Mouse (Mus musculus) cerebellum, postnatal 4 days (tissue): ENCODE data around the gene Etv2.

ENCODE experiments used
- DNase-seq, 2 experiments: peaks; one replicate each; pipeline ENCODE4 v3.0.0; 2022; ENCODE audit warnings: low spot score in 2 of 2, mixed read lengths in 1 of 2

The Etv2 gene

DNA sequence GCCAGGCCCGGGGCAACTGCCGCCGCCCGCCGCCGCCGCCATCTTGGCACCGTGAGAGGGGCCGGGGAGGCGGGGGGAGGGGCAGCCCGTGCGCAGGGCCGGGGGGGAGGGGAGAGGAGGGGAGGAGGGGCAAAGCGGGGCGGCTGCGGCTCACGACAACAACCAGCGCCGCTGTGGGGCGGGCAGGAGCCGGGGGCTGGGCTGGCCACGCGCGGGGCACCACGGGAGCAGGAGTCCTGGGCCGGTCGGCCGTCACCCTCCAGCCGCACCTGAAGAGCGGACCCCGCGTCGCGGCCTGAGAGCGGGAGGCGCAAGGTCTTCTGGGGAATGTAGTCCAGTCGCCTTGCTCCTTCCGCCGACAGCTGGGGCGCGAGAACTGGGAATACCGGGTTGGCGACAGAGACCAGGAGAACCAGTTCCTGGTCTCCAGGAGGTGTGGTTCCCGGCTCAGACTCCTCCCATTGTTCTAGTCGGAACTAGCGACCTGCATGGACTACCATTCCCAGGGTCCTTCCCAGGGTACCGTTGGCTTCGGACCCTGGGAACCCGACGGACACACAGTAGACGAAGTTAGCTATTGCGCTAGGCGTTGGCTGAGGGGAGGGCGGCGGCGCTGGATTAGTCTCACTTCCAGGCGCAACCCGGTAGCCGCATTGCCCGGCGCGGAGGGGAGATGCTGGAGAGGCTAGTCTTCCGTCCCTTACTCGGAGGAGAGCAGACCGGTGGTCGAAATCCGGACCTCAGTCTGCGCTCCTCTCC lies 46.8 kb downstream of the Etv2 start, which contains the start of gene Kmt2b:
Kmt2b (minus strand) TSS at position 51 of the 759 bp plus-strand sequence.
- DNase-seq, result peak; percentile 91 to 94

DNA sequence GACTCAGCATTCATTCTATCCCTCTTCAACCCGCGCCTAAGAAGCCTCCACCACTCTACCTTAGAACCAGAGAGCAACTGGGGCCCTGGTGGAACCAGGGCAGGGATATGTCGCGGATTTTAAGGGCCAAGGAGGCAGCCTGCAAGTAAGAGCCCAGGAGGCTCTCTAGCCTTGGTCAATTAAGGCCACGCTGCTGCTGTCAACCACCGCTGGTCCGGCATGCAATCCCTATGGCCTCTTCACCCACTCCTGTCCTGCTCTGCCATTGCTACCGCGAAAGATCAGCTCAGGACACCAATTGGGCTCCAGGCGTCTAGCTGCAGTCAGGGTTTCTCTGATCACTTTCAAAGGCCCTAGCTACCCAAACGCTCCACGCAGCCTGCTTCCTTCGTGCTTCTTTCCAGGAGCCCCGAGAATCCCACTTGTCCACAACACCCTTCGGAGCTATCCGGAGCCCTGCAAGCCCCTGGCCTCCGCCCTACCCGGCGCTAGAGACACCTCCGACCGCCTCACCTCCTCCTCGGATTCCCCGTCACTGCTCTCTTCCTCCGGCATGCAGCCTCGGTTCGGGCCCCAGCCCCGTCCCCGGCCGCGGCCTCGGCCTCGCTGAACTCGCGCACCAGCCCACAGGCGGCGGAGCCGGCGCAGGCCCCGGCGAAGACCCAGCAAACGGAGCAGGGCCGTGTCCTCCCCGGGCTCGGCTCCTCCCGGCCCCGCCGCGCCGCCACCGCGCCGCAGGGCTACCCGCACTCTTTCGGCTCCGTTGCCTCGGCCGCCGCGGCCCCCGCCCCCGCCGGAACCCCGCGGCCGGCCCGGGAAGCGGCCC lies 47.6 kb downstream of the Etv2 start:
- peak in 1 of 2 experiments; percentile 60 for DNase-seq

DNA sequence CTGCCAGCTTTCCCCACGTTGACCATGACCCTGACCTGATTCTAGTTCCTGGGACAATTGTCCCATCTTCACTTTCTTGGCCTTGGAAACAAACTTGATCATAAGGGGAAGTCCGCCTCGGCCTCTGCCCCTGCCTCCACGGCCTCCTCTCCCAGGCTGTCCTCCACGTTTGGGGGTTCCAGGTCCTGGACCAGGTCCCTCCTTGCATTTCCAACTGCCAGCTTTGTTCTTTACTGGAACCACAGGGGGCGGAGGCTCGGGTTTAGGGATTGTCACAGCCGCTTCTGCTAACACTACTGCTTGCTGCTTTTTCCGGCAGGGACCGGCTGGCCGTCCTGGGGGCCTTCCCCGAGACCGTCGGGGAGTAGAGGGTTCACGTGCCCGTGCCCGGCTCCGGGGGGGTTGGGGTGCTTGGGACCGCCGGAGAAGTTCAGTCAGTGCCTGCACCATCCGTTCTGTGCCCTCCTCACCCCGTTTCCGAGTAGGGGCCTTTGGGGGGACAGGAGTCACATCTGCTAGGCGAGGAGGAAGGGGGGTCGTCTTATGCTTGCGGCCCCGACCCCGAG lies 49.1 kb downstream of the Etv2 start:
- DNase-seq, result no peak

DNA sequence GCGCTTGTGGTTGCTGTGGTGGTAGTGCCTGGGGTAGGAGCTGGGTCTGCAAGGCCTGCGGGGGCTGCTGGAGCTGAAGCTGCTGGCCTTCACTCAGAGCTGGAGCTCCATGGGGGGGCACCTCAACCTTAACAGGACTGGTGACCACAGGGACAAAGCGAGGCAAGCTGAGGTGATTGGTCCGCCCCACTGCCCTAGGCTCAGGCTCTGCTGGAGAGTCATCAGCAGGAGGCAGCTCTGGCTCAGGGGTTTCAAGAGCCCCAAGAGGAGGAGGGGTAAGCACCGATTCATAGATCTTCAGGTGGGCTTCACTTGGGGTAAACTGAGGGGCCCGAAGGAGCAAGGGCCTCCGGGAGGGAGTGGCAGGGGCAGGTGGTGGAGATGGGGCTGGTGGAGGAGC lies 50.5 kb downstream of the Etv2 start:
- no peak for DNase-seq

DNA sequence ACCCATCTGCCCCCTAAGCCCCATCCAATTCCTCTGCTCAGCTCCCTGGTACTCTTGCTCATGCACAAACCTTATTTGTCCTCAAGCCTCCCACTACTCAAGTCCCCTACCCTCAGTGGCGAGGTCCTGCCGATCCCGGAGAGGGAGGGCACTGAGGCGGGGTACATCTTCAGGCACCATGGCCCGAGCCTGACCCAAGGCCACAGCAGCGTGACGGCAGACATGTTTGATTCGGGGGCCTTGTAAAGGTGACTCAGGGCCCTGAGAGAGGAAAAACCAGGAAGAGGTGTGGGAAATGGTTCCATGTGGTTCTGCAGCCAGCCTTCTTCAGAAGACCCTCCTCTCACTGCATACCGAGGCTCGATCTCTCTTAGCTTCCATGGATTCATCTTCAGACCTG lies 51.3 kb downstream of the Etv2 start:
- no peak for DNase-seq
